Mouse (Mus musculus) forebrain, embryonic 11.5 days (tissue): ENCODE measurements around the gene Tspan32. TPM values are rescaled to one million over a fixed set of nuclear protein-coding genes. Genes with fewer than 3 reads are reported as not detected.

Experiments used
- polyA plus RNA-seq: library from polyadenylated mRNA; unstranded; fragments of >200 nt; fragmentation: Nextera tagmentation; extraction: Ambion mirVana; gene quantifications from 2 replicates; pipeline ENCODE4 v1.2.1, GENCODE M21; 2014

Gene Tspan32
- polyA plus RNA-seq, 1 experiment from 2014 or later = 5.3 TPM

Other genes starting within 250 kb of the Tspan32 start
- gene Th, start 73.9 kb upstream of the Tspan32 start, polyA plus RNA-seq = 18.7 and 19.8 TPM in 2 replicates
- gene Ascl2, start 35.8 kb upstream of the Tspan32 start, polyA plus RNA-seq = 0.12 and 0.49 TPM in 2 replicates
- 216 and 246 TPM in 2 replicates for gene Cd81, start 47.7 kb downstream of the Tspan32 start, polyA plus RNA-seq
- 73.3 and 82.6 TPM in 2 replicates for gene Tssc4, start 64.2 kb downstream of the Tspan32 start, polyA plus RNA-seq
- 0.64 and 0.85 TPM in 2 replicates for gene Trpm5, start 89.6 kb downstream of the Tspan32 start, polyA plus RNA-seq
- 1.1 and 1.5 TPM in 2 replicates for gene Kcnq1, start 101.3 kb downstream of the Tspan32 start, polyA plus RNA-seq